Mouse (Mus musculus) layer of hippocampus, adult 11-12 months (tissue): Measurements from ENCODE around the gene Tmem203.
A peak's percentile ranks its signal among the peaks of the same experiment; 100 is the strongest.

ENCODE experiments used
- DNase-seq: peaks from one replicate; pipeline ENCODE4 v3.0.0; 2022; ENCODE audit warnings: low spot score

Gene Tmem203

GRCm38 (mm10) chr2:25263623-25264285 is 8.5 kb downstream of the Tmem203 start:
- no peak for DNase-seq

DNA sequence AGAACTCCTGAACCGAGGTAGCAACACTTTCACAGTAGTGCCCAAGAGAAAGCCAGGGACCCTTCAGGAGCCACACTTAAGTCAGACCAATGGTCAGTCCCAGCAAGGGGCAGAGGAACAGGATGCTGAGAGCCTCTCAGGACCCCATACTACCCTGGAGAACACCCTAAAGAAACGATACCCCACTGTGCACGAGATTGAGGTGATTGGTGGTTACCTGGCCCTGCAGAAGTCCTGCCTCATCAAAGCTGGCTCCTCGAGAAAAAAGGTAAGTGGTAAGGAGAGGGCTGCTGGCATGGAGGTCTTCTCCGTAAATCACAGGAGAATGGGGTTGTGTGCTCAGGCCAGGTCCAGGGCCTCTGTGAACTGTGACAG is 9.0 kb downstream of the Tmem203 start:
- DNase-seq: no peak

DNA sequence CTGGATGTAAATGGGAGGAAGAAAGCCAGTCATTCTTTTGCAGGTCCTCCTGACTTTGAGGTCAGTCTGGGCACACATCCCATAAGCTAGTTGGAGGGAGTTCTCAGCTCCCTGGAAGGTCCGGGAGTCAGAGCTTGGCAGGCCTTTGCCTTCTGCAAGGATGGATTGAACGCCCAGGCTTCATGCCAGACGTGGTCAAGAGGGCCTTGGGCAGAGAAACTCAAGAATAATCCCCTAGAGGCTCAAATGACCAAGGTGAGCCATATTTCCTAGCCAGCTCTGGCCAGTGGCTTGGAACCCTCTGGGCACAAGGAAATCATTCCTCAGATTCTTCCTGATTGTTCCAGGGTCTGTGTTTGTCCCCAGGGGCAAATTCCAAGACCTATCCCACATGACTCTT is 9.6 kb downstream of the Tmem203 start:
- DNase-seq: no peak

DNA sequence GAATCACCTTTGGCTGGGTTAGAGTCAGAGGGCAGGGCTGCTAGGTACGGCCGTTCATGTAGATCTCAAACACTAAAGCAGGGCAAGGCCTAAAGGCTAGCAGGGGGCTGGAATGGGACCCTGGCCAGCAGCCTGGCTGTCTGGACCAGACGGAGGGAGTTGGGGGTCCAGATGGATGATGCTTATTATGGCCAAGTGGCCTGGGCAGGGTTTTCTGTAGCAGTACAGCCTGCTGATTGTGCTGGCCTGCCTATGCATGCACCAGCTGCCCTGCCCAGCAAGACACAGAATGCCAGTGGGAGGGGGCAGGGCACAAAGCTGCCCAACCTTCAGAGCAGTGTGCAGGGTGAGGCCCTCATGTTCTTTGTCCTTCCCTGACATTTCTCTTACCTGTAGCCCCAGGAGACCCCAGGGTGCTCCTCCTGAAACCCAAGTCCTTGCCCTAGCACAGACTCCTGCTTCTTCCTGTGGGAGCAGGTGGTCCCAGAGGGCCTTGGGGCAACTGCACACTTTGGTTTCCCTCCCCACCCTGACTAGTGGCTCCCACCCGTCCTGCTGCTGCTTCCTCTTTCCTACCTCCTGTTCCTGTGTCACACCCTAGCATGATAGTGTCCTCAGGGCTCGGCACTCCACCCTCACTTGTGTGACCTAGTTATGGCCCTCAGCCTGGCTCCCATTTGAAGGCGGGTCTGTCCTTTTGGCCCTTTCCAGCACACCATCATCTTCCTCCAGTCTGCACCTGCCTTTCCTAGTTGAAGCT is 10.8 kb downstream of the Tmem203 start:
- DNase-seq: peak; percentile 62

DNA sequence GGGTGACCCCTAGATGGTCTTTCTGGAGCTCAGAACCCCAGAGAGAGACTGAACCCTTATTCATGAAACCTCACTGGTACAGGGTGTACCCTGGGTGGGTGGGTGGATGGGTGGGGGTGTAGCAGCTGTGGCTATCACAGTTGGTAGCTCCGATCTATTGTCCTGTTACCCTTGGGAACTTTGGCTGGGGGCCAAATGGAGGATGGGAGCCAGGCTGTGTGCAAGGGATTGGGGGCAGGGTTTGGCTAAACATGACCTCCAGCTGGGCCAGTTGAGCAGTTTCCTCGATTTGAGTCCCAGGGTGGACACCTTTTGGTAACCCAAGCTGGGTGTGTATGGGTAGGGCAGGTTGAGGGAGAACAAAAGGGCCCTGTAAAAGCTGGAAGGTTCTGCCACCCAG is 11.5 kb downstream of the Tmem203 start:
- DNase-seq: peak; percentile 84

DNA sequence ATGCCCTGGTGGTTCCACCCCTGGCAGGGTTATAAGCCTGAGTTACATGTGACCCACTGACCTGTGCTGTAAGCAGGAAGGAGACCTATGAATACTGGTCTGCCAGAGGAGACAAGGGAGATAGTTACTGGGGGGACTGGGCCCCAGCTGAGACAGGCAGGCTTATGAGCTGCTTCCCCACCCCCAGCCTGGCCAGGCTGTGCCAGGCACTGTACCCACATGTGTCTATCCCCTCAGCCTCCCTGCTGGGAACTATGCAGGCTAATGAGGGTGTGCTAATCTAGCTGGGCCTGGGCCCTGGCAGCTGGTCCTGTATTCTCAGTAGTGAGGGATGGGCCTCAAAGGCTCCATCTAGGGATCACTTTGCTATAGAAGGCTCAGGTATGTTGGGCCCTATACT is 12.0 kb downstream of the Tmem203 start:
- peak; percentile 68 for DNase-seq

GRCm38 (mm10) chr2:25267746-25268309 is 12.6 kb downstream of the Tmem203 start:
- DNase-seq: no peak

GRCm38 (mm10) chr2:25271827-25272511 is 16.7 kb downstream of the Tmem203 start, which contains the start of the genes Ssna1 and Anapc2:
Gene Ssna1, minus strand, starts transcription at chr2:25272438.
Gene Anapc2, plus strand, starts transcription at chr2:25272478.
- DNase-seq: peak; percentile 98

GRCm38 (mm10) chr2:25272515-25272914 is 17.3 kb downstream of the Tmem203 start:
- DNase-seq: no peak

GRCm38 (mm10) chr2:25273010-25273409 is 17.8 kb downstream of the Tmem203 start:
- no peak for DNase-seq

DNA sequence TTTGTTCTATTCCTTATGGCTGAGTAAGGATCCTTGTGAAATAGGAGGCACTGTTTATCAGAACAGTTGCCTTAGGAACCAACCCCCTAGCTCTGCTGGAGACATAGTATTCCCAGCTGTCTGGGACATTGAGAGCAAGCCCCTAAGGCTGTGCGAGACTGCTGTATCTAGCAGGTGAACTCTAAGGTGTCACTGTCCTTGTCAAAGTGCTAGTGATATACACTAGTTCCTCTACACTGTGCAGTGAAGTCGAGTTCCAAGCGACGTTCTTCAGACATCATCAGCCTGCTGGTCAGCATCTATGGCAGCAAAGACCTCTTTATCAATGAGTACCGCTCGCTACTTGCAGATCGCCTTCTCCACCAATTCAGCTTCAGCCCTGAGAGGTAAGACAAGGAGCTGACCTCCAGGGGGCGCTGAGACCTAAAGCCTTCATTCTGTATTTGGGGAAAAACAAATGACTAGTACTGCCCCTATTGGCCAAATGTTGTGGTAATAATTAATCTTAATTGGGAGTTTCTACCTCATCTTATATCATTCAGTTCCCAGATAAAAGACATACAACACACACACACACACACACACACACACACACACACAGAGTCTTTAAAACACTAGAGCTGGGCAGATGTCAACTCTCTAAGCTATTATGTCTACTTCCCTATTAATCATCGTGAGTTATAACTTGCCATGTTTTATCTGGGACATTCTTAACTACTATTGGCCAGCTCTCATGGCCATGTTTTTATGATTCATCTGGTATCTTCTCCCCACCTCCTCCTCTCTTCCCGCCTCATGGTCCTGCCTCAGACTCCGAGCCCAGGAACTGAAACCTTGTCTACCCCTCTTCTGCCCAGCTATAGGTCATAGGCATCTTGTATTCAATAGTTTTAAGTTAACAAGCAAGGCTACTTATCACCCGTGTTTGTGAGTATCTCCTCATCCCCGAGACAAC is 24.0 kb downstream of the Tmem203 start:
- DNase-seq: peak; percentile 90

GRCm38 (mm10) chr2:25285551-25285950 is 30.3 kb downstream of the Tmem203 start:
- DNase-seq: no peak

DNA sequence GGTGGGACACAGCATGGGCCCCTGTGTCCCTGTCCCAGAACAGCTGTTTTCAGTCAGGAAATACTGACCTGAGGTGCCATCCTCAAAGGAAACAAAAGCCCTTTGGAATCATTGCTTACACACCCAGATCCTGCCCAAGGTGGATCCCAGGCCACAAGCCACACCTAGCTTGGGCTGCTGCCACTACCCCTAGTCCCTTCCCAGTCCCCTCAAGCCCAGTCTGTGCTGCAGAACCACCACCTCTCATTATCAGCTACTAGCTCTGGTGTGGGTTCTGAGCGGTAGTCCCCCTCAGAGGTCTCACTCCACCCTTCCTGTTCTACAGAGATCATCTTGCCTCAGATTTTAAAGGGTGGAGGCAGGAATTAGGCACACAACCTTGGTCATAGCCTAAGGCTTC is 31.1 kb downstream of the Tmem203 start:
- DNase-seq: no peak

GRCm38 (mm10) chr2:25286837-25287636 is 31.8 kb downstream of the Tmem203 start:
- DNase-seq: no peak

DNA sequence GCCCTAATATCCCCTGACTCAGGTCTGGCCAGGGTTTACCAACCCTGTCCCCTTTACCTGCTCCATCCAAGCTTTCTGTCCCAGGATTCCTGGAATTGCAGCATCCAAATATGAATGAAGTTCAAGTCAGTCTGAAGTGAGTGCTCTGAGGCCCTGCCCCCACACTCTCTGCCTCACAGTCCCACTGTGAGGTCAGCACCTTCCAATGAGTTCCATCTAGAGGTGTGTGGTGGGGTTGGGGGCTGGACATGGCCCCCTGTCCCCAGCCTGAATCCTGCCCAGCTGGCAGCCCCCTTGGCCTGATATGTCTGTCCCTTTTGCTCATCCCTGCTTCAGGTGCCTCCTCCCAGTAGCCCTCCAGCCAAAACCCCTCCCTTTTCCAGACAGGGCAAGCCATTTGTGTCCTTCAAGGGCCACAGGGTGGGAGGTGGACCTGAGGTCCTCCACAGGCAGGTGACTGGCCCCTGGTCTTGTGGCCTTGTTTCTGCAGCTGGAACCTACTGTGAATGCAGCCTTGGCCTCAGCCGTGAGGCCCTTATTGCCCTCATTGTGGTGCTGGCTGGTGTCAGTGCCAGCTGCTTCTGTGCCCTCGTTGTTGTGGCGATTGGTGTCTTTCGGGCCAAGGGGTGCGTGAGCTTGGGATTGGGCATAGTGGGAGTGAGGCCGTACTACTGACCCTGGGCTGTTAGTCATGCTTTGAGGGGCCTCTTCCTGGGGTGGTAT is 32.8 kb downstream of the Tmem203 start, which contains the start of gene Tmem210:
TSS of gene Tmem210 (plus strand) at position 219 of the 723 bp plus-strand sequence.
- no peak for DNase-seq

DNA sequence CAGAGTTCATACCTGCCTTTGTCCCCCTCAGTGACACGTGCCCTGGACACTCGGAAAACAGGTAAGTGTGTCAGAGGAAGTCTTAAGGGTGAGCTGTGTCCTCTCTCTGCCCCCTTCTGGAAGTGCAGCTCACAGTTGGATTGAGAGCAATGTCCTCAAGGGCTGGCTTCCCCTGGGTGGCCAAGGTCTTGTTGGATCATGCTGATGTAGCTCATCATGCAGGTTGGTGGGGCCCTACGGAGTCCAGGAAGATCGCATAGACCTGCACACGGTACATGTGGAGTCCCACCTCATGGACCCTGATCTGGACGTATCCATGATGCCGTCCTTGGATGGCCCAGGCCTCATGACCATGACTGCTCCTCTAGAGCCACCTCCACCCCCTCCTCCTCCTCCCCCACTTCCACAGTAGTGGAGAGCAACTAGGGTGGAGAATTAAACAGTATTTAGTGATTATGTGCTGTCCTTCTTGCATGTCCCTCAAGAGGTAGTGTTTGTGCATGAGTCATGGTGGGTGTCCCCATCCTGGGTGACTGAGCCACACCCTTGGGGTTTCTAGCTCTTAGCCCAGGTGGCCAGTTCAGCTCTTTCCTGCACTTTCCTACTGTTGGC is 33.6 kb downstream of the Tmem203 start:
- no peak for DNase-seq

DNA sequence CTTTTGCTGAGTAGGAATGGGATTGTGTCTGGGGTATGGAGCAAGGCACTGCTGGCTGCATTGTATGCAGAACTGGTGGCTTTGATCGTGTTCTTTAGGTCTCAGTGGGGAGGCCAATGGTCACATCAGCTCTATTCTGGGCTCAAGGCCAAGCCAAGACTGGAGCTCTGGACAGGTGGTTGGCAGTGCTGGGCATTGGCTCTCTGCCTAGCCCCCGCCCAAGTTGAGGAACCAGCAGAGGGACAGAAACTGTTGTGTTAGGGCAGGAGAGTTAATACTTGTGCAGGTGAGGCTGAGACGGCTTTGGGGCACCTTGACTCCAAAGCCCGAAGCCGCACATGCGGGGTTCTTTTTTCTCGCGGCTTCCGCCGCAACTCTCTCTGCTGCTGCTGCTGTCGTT is 34.4 kb downstream of the Tmem203 start, which contains the start of gene Lrrc26:
TSS of gene Lrrc26 (plus strand) at position 265 of the 400 bp plus-strand sequence.
- peak; percentile 46 for DNase-seq

GRCm38 (mm10) chr2:25290101-25290815 is 35.0 kb downstream of the Tmem203 start:
- peak; percentile 64 for DNase-seq

- DNase-seq: peak; percentile 60
Measured at GRCm38 (mm10) chr2:25290816-25291130, 35.5 kb downstream of the Tmem203 start.
